Mouse (Mus musculus): ENCODE data around the gene Gria1. TPM values are rescaled to one million over a fixed set of nuclear protein-coding genes. Genes with fewer than 3 reads are reported as not detected.

Gria1 gene
- polyA plus RNA-seq, 1 experiment from 2014 or later: 0.33 TPM

- WGBS: 84% methylated on average over 10 of the region's 10 CpGs
- H3K4me1 ChIP-seq: peaks cover 6% of the 10 kb centered on the region; the same call in 1 of the 2 replicates
- H3K9me3 ChIP-seq: no peaks in the 10 kb centered on the region
- no peak overlapping the region for H3K27ac ChIP-seq
- no peak for DNase-seq (ENCODE audit: extremely low spot score, low spot score)
- H3K27me3 ChIP-seq (ENCODE audit: poor library complexity, severe bottlenecking): no peaks in the 10 kb centered on the region
- no peaks in the 10 kb centered on the region for H3K36me3 ChIP-seq (replicated peaks)
- no peak overlapping the region for H3K4me3 ChIP-seq
Observed at GRCm38 (mm10) chr11:57201245-57201976, 190.2 kb downstream of the Gria1 start.

GRCm38 (mm10) chr11:57204371-57204770 is 193.2 kb downstream of the Gria1 start:
- H3K9me3 ChIP-seq: no peaks in the 10 kb centered on the region
- 43% methylated on average over 6 of the region's 6 CpGs for WGBS
- no peak overlapping the region for H3K4me3 ChIP-seq
- H3K36me3 ChIP-seq (replicated peaks): no peaks in the 10 kb centered on the region
- H3K27ac ChIP-seq: no peak overlapping the region
- no peaks in the 10 kb centered on the region; the same call in 1 of the 2 replicates for H3K4me1 ChIP-seq
- H3K27me3 ChIP-seq (ENCODE audit: poor library complexity, severe bottlenecking): no peaks in the 10 kb centered on the region
- DNase-seq (ENCODE audit: extremely low spot score, low spot score): no peak

GRCm38 (mm10) chr11:57207260-57207659 is 196.1 kb downstream of the Gria1 start:
- no peaks in the 10 kb centered on the region for H3K36me3 ChIP-seq (replicated peaks)
- H3K27me3 ChIP-seq (ENCODE audit: poor library complexity, severe bottlenecking): no peaks in the 10 kb centered on the region
- DNase-seq (ENCODE audit: extremely low spot score, low spot score): no peak
- no peaks in the 10 kb centered on the region for H3K9me3 ChIP-seq
- H3K4me3 ChIP-seq: no peak overlapping the region
- no peak overlapping the region for H3K27ac ChIP-seq
- H3K4me1 ChIP-seq: no peaks in the 10 kb centered on the region; the same call in 1 of the 2 replicates

- WGBS: 95% methylated on average over 7 of the region's 7 CpGs
- DNase-seq (ENCODE audit: extremely low spot score, low spot score): no peak
- H3K4me1 ChIP-seq: no peaks in the 10 kb centered on the region
Observed at GRCm38 (mm10) chr11:57214079-57214478, 202.9 kb downstream of the Gria1 start.

GRCm38 (mm10) chr11:57214583-57214982 is 203.4 kb downstream of the Gria1 start:
- no peaks in the 10 kb centered on the region for H3K27me3 ChIP-seq (ENCODE audit: poor library complexity, severe bottlenecking)
- H3K9me3 ChIP-seq: no peaks in the 10 kb centered on the region
- no peak overlapping the region for H3K4me3 ChIP-seq
- no peak for DNase-seq (ENCODE audit: extremely low spot score, low spot score)
- 92% methylated on average over 5 of the region's 5 CpGs for WGBS
- H3K4me1 ChIP-seq: no peaks in the 10 kb centered on the region
- H3K36me3 ChIP-seq (replicated peaks): no peaks in the 10 kb centered on the region
- H3K27ac ChIP-seq: no peak overlapping the region

More at GRCm38 (mm10) chr11:57214079-57214478, 202.9 kb downstream of the Gria1 start:
- no peaks in the 10 kb centered on the region for H3K36me3 ChIP-seq (replicated peaks)
- H3K27me3 ChIP-seq (ENCODE audit: poor library complexity, severe bottlenecking): no peaks in the 10 kb centered on the region
- no peak overlapping the region for H3K27ac ChIP-seq
- H3K9me3 ChIP-seq: no peaks in the 10 kb centered on the region
- no peak overlapping the region for H3K4me3 ChIP-seq

GRCm38 (mm10) chr11:57222797-57223569 is 211.8 kb downstream of the Gria1 start:
- H3K9me3 ChIP-seq: no peaks in the 10 kb centered on the region
- no peak for DNase-seq (ENCODE audit: extremely low spot score, low spot score)
- no peaks in the 10 kb centered on the region for H3K36me3 ChIP-seq (replicated peaks)
- no peaks in the 10 kb centered on the region for H3K27me3 ChIP-seq (ENCODE audit: poor library complexity, severe bottlenecking)
- WGBS: 44% methylated on average over 8 of the region's 8 CpGs
- no peak overlapping the region for H3K27ac ChIP-seq
- 0 out of 2 replicates have a peak, but pooled peaks cover 3% of the 10 kb centered on the region for H3K4me1 ChIP-seq
- no peak overlapping the region for H3K4me3 ChIP-seq

- Histone ChIP-seq H3K27me3 (ENCODE audit: poor library complexity, severe bottlenecking) (no peaks in the 10 kb centered on the region), H3K36me3 (replicated peaks) (no peaks in the 10 kb centered on the region), H3K9me3 (no peaks in the 10 kb centered on the region), H3K27ac (no peak overlapping the region), H3K4me1 (peaks cover 19% of the 10 kb centered on the region), H3K4me3 (no peak overlapping the region)
- WGBS: 85% methylated on average over 2 of the region's 2 CpGs
- DNase-seq (ENCODE audit: extremely low spot score, low spot score): no peak
Observed at GRCm38 (mm10) chr11:57235446-57235845, 224.3 kb downstream of the Gria1 start.

- Histone ChIP-seq H3K9me3 (no peaks in the 10 kb centered on the region), H3K36me3 (replicated peaks) (no peaks in the 10 kb centered on the region), H3K4me3 (no peak overlapping the region), H3K4me1 (peaks cover 26% of the 10 kb centered on the region), H3K27me3 (ENCODE audit: poor library complexity, severe bottlenecking) (no peaks in the 10 kb centered on the region), H3K27ac (no peak overlapping the region)
- WGBS: 84% methylated on average over 1 of the region's 1 CpGs
- no peak for DNase-seq (ENCODE audit: extremely low spot score, low spot score)
Observed at GRCm38 (mm10) chr11:57236431-57236830, 225.2 kb downstream of the Gria1 start.

GRCm38 (mm10) chr11:57239758-57240157 is 228.6 kb downstream of the Gria1 start:
- Histone ChIP-seq H3K27me3 (ENCODE audit: poor library complexity, severe bottlenecking) (no peaks in the 10 kb centered on the region), H3K36me3 (replicated peaks) (no peaks in the 10 kb centered on the region), H3K4me1 (peaks cover 18% of the 10 kb centered on the region), H3K27ac (no peak overlapping the region), H3K9me3 (no peaks in the 10 kb centered on the region), H3K4me3 (no peak overlapping the region)
- WGBS: 53% methylated on average over 3 of the region's 3 CpGs
- DNase-seq (ENCODE audit: extremely low spot score, low spot score): no peak

GRCm38 (mm10) chr11:57243835-57244234 is 232.6 kb downstream of the Gria1 start:
- H3K4me3 ChIP-seq: no peak overlapping the region
- no peaks in the 10 kb centered on the region for H3K27me3 ChIP-seq (ENCODE audit: poor library complexity, severe bottlenecking)
- H3K36me3 ChIP-seq (replicated peaks): no peaks in the 10 kb centered on the region
- peaks cover 18% of the 10 kb centered on the region for H3K4me1 ChIP-seq
- H3K27ac ChIP-seq: no peak overlapping the region
- no peak for DNase-seq (ENCODE audit: extremely low spot score, low spot score)
- H3K9me3 ChIP-seq: no peaks in the 10 kb centered on the region

- Histone ChIP-seq H3K27me3 (ENCODE audit: poor library complexity, severe bottlenecking) (no peaks in the 10 kb centered on the region), H3K4me3 (no peak overlapping the region), H3K9me3 (no peaks in the 10 kb centered on the region), H3K36me3 (replicated peaks) (no peaks in the 10 kb centered on the region), H3K27ac (no peak overlapping the region), H3K4me1 (peaks cover 17% of the 10 kb centered on the region)
- no peak for DNase-seq (ENCODE audit: extremely low spot score, low spot score)
- 82% methylated on average over 6 of the region's 6 CpGs for WGBS
Observed at GRCm38 (mm10) chr11:57244543-57244942, 233.4 kb downstream of the Gria1 start.

- WGBS: 82% methylated on average over 4 of the region's 4 CpGs
Observed at GRCm38 (mm10) chr11:57248870-57249269, 237.7 kb downstream of the Gria1 start.

GRCm38 (mm10) chr11:57250129-57250528 is 238.9 kb downstream of the Gria1 start:
- no peaks in the 10 kb centered on the region for H3K9me3 ChIP-seq
- no peak overlapping the region for H3K27ac ChIP-seq
- H3K4me1 ChIP-seq: peaks cover 9% of the 10 kb centered on the region; the same call in 1 of the 2 replicates
- no peak overlapping the region for H3K4me3 ChIP-seq
- no peaks in the 10 kb centered on the region for H3K36me3 ChIP-seq (replicated peaks)
- 83% methylated on average over 7 of the region's 7 CpGs for WGBS
- no peaks in the 10 kb centered on the region for H3K27me3 ChIP-seq (ENCODE audit: poor library complexity, severe bottlenecking)
- DNase-seq (ENCODE audit: extremely low spot score, low spot score): no peak

More at GRCm38 (mm10) chr11:57248870-57249269, 237.7 kb downstream of the Gria1 start:
- H3K4me1 ChIP-seq: peaks cover 9% of the 10 kb centered on the region; the same call in 1 of the 2 replicates
- no peaks in the 10 kb centered on the region for H3K36me3 ChIP-seq (replicated peaks)
- DNase-seq (ENCODE audit: extremely low spot score, low spot score): no peak
- H3K27me3 ChIP-seq (ENCODE audit: poor library complexity, severe bottlenecking): no peaks in the 10 kb centered on the region
- no peaks in the 10 kb centered on the region for H3K9me3 ChIP-seq
- no peak overlapping the region for H3K4me3 ChIP-seq
- H3K27ac ChIP-seq: no peak overlapping the region
